Mouse (Mus musculus): ENCODE results near the gene Meioc.

Gene Meioc

DNA sequence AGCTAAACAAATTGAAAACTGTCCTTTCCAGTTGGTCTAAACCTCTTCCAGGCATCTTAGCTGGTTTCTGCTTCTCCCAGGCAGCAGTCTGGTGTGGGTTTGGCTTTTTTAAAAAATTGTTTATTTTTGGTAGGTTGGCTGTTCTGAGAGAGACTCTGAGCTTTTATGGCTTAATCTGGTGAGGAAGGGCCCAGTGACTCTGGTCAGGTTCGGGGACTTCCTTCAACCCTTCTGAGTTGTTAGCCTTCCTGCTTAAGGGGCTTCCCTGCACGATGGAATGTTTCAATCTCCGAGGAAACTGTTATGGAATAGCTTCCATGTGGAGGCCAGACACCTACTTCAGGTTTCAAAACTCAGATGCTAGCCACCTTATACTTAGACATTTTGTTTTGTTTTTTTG, at the start of gene Meioc:
TSS of gene Meioc (plus strand) at position 301 of the 400 bp plus-strand sequence.
- no peak for DNase-seq

DNA sequence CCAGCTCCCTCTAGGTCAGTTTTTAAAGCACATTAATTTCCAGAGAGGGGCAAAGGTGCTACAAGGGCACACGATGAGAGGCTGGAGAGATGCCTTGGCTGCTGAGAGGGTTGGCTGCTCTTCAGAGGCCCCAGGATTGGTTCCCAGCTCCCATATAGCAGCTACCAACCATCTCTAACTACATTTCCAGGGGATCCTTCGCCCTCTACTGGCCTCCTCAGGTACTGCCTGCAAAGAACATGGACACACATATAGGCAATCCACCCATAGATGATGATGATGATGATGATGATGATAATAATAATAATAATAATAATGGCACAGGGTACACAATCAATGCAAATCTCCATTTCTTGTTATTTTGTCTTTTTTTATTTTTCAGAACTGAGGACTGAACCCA, 44.1 kb upstream of the Meioc start:
- DNase-seq = no peak

- no peak for DNase-seq
Measured at GRCm38 (mm10) chr11:102623876-102624789, 39.4 kb upstream of the Meioc start.

DNA sequence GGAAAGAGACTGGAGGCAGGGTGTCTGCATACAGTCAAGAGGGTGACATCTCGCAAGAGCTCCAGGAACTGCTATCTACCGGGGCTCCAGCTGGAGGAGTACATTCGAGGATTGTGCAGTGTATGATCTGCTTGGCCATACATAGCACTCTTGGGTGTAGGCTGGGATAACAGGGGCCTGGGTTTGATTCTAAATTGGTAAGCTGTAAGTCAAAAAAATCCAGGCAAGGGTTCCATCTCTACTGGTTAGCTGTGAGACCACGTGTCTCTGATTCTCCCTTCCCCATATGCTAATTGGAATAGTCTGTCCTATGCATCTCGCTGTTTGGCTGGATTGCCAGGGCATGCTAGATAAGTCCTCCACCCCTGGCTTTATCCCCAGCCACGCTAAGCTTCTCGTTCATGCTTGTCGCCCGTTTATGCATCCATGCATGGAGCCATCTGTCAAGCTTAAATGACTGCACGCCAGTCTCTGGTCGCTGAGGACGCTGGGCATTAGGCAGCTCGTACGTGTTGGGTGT, 38.6 kb upstream of the Meioc start:
- DNase-seq = no peak

DNA sequence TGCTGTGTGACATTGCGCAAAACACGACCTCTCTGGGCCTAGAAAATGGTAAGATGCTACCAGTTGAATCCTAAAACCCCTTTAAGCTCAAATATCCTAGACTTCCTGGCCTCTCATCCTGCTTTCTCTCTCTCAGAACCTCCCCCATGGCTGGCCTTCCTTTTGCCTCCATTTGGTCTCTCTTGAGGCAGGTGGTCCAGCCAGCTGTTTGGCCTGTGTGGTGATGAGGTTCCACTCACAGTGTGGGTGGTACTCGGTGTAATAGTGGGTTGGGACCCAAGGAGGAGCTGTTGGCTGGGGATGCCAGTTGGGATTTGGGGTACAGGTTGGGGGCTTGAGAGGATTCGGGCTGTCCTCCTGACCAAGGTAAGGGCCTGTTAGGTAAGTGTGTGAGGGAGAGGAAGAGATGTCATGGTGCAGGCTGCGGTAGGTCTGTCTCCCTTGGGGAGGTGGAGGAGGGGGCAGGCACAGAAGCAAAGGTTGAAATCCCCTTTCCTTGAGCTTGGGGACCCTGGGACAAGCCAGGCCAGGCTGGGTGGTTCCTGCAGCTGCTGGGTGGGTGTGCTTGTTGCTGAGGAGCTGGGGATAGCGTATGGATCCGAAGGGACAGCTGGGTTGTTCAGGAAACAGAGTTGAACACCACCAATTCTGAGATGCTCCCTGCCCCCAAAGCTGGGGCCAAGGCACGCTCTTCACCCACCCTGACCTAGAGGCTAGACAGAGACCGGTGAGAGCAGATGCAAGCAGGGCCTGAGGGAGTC, 36.2 kb upstream of the Meioc start:
- DNase-seq = no peak

DNA sequence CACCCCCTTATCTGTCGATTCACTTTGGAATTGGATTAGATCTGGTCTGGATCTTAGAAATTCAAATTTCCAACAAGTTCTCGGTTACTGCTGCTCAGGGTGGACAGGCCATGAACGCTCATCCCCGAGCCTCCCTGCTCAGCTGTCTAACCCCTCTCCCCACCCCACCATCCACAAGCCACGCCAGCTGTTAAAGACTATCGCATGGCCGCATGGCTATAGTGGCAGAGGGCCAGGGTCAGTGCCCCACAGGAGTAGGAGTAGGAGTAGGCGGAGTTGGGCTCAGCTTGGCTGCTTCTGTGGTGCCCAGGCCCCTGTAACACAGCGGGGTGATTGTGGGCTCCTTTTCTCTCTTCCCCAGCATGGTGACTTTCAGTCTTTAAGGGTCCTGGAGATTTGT, 35.0 kb upstream of the Meioc start:
- DNase-seq = no peak

GRCm38 (mm10) chr11:102629375-102629774, 34.1 kb upstream of the Meioc start:
- DNase-seq = no peak

- DNase-seq = no peak
Measured at GRCm38 (mm10) chr11:102630731-102631130, 32.8 kb upstream of the Meioc start.

GRCm38 (mm10) chr11:102631203-102631602, 32.3 kb upstream of the Meioc start:
- DNase-seq = no peak

- no peak for DNase-seq
Measured at GRCm38 (mm10) chr11:102632725-102633124, 30.8 kb upstream of the Meioc start.

DNA sequence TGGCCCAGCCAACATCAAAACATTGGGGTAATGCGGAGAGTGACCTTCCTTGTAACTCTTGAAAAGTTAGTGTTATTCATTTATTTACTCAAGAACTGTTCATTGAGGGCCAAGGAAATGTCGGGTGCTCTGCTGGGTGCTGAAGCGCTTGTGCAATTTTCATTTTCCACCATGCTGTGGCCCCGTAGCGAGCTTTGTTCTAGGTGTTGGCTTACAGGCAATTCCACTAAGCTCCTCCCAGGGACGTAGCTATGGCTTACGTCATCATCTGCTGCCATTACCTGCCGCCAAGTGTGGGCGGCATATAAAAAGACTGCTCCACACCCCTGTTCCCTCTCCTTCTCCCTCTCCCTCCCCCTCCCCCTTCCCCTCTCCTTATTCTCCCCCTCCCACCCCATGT, 30.1 kb upstream of the Meioc start:
- no peak for DNase-seq

DNA sequence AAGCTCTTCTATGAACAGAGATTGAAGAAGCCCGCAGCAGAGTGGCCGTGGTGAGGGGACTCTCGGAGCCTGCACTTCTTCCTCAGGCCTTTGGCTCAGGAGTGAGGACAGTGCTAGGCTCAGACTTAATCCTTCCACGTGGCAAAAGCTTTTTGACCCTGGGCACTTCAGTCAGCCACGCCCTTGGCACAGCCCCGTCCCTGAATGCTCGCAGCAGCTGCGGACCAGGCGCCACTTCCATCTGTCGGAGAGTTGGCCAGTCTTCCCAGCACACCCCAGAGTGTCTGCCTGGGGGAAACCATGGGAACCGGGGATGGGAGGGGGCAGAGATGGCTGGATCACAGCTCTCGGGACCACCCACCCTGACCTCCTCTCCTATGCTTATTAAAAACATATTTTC, 26.6 kb upstream of the Meioc start:
- no peak for DNase-seq

DNA sequence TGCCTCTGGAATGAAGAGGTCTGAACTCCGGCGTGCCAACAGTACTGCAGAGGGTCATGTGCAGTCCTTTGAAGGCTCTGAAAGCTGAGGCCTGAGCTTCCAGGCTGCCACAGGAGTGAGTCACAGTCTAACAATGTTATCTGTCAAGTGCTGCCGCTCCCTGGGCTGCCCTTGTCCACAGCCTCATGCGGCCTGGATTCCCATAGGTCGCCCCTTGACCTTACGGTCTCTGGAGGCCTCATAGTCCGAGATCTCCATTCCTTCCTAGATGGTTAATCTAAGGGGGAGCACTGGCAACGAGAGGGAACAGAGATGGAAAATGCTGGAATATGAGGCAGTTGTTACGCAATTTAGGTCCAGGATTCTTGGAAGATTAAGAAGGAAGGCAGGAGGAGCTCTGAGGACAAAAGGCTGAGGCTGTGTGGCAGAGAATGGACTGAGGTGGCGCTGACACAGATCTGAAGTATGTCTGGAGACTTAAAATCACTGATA, 19.6 kb upstream of the Meioc start:
- DNase-seq = no peak

GRCm38 (mm10) chr11:102646226-102646625, 17.3 kb upstream of the Meioc start:
- no peak for DNase-seq

GRCm38 (mm10) chr11:102647885-102648284, 15.6 kb upstream of the Meioc start:
- DNase-seq = no peak

- DNase-seq = peak; percentile 48
Measured at GRCm38 (mm10) chr11:102651381-102651780, 12.1 kb upstream of the Meioc start.

DNA sequence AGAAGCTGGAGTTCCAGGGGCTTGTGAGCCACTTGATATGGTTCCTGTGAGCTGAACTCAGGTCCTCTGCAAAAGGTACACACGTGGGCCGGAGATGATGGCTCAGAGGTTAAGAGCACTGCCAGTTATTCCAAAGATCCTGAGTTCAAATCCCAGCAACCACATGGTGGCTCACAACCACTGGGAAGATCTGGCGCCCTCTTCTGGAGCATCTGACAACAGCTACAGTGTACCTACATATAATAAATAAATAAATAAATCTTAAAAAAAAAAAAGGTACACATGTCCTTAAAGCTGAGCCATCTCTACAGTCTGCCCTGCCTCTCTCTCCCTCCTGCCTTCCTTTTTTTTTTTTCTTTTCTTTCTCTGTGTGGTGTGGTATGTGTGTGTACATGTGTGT, 10.7 kb upstream of the Meioc start:
- DNase-seq = no peak

DNA sequence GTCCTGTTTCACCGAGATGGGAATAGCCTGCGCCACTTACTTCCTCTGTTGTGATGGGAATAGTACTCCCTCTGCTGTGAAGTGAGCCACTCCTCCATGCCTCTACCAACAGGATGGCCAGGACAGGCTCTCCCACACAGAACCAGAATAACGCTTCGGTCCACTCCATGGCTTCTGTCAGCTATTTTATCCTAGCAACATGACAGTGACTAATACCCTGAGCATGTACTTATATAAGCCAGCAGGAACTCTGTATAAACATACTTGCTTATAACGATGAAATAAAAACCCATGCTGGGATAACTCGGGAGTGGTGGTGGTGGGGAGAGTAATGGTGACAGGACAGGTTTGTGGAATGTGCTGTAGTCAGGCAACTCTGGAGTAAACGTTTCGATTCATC, 7.6 kb upstream of the Meioc start:
- peak; percentile 20 for DNase-seq

- DNase-seq = no peak
Measured at GRCm38 (mm10) chr11:102656326-102656926, 7.1 kb upstream of the Meioc start.

- no peak for DNase-seq
Measured at GRCm38 (mm10) chr11:102656931-102657330, 6.6 kb upstream of the Meioc start.

- DNase-seq = no peak
Measured at GRCm38 (mm10) chr11:102665151-102665550, 1.6 kb downstream of the Meioc start.

- no peak for DNase-seq
Measured at GRCm38 (mm10) chr11:102665637-102666435, 2.3 kb downstream of the Meioc start.

Measured in right cerebral cortex, adult 18-20 months (tissue).